Mouse (Mus musculus): ENCODE measurements around the gene Cav1.

- TF ChIP-seq CTCF (IDR thresholded peaks at IDR 0.05; ENCODE audit: extremely low read depth, insufficient read depth, insufficient read length, insufficient replicate concordance) (no peak), POLR2A (IDR thresholded peaks at IDR 0.05; ENCODE audit: low read depth, low read length) (no peak)
Measured at GRCm38 (mm10) chr6:17362771-17363170, 56.6 kb downstream of the Cav1 start.

All from spleen, adult 2 months (tissue).